25 mouse cellular contexts compared by ENCODE assay signal in genomic region chr11:51407351-51407750, GRCm38 (mm10).
DNase-seq lines count a peak whose midpoint lies in the region; ATAC-seq and TF ChIP-seq lines count a peak whose summit lies in the region.
"Had no signal": no experiment of that assay in that cellular context is flagged by ENCODE, and none has a peak within 500 bp of the region (broad histone marks: within the 10 kb centered on the region; RNA-seq: fewer than 3 reads in every experiment).

No protein-coding gene starts in this region.

- in situ Hi-C loops in CH12.LX (cut with MboI; ENCODE audit: low pct_ligation_motif_present, low pct_unique_long_range_greater_than_20kb, low sequenced_read_pairs), result no loop called here

- ATAC-seq in liver, embryonic 12.5 days, result no peak
- ATAC-seq in liver, embryonic 11.5 days (replicated peaks; ENCODE audit: low FRiP score), result no peak
- ATAC-seq in limb, embryonic 11.5 days (ENCODE audit: insufficient number of reproducible peaks, low FRiP score, low TSS enrichment, low read depth), result no peak
- no peak for ATAC-seq in midbrain, embryonic 11.5 days (ENCODE audit: low FRiP score)
- ATAC-seq: intestine, postnatal 0 days; midbrain, embryonic 13.5 days had no signal

- no peaks in the 10 kb centered on the region for H3K79me2 ChIP-seq in CH12.LX (replicated peaks; ENCODE audit: control insufficient read depth, extremely low read depth, insufficient read depth, poor library complexity, severe bottlenecking)

- no peak for TF ChIP-seq CTCF in CH12.LX (conservative IDR thresholded peaks at IDR 0.05 in 1 of 2, IDR thresholded peaks at IDR 0.05 in 1 of 2; ENCODE audit: low read depth in 2 of 2, low read length in 2 of 2)

- DNase-seq in liver, embryonic 11.5 days (ENCODE audit: low spot score), result no peak
- peak; percentile 27 for DNase-seq in CH12.LX (ENCODE audit: extremely low read depth)
- DNase-seq in limb, embryonic 11.5 days (ENCODE audit: low spot score), result no peak
- no peak for DNase-seq in layer of hippocampus, adult 18-20 months (ENCODE audit: low spot score in 2 of 2)
- DNase-seq in thymus, postnatal 10 days (ENCODE audit: low spot score in 2 of 2), result no peak
- DNase-seq in midbrain, embryonic 11.5 days (ENCODE audit: low spot score, missing footprints), result no peak
- DNase-seq: adrenal gland, adult 8-10 months; B cell, adult 2 months; cerebellum, adult 9-10 months; cerebellum, postnatal 36 days; heart, adult 2 months; kidney, postnatal 14 days; lung, postnatal 4 days; right cerebral cortex, postnatal 14 days; thymus, postnatal 25 days had no signal

- 66% methylated on average over 8 of the region's 8 CpGs for WGBS in liver, embryonic 12.5 days (ENCODE audit: insufficient replicate concordance)
- WGBS in liver, embryonic 11.5 days, result 78% methylated on average over 8 of the region's 8 CpGs
- 85% methylated on average over 8 of the region's 8 CpGs for WGBS in limb, embryonic 11.5 days
- WGBS in midbrain, embryonic 11.5 days, result 91% methylated on average over 8 of the region's 8 CpGs

- dilution Hi-C loops in CH12.LX (cut with MboI; ENCODE audit: extremely low pct_ligation_motif_present, extremely low pct_unique_long_range_greater_than_20kb, low sequenced_read_pairs), result no loop called here

- H3K27ac ChIP-seq in liver, embryonic 12.5 days, result peak overlapping the region; percentile 51; the same call in 1 of the 2 replicates
- H3K27ac ChIP-seq in liver, embryonic 11.5 days (ENCODE audit: low read depth, low read length), result no peak overlapping the region
- no peak overlapping the region for H3K27ac ChIP-seq in CH12.LX (ENCODE audit: insufficient read depth, low read depth)
- H3K27ac ChIP-seq in limb, embryonic 11.5 days (replicated peaks; ENCODE audit: low read depth, low read length), result peak overlapping the region; percentile 67; the same call in 1 of the 2 replicates
- no peak overlapping the region for H3K27ac ChIP-seq in midbrain, embryonic 11.5 days (ENCODE audit: low read depth, low read length)
- H3K27ac ChIP-seq: embryonic facial prominence, embryonic 12.5 days; heart, adult 2 months; hindbrain, embryonic 14.5 days; lung, embryonic 15.5 days; midbrain, embryonic 13.5 days; neural tube, embryonic 13.5 days; stomach, embryonic 15.5 days had no signal

- no peak for TF ChIP-seq POLR2A in CH12.LX (IDR thresholded peaks at IDR 0.05; ENCODE audit: low read depth, low read length)

- H3K4me1 ChIP-seq in liver, embryonic 12.5 days, result peaks cover 64% of the 10 kb centered on the region
- peaks cover 27% of the 10 kb centered on the region for H3K4me1 ChIP-seq in liver, embryonic 11.5 days (replicated peaks; ENCODE audit: control insufficient read depth, insufficient read depth, low read length)
- H3K4me1 ChIP-seq in CH12.LX (ENCODE audit: control insufficient read depth in 1 of 2, insufficient read depth in 2 of 2), result no peaks in the 10 kb centered on the region
- H3K4me1 ChIP-seq in limb, embryonic 11.5 days (ENCODE audit: control insufficient read depth, insufficient read depth, low read length), result peaks cover 35% of the 10 kb centered on the region
- H3K4me1 ChIP-seq in midbrain, embryonic 11.5 days (ENCODE audit: control insufficient read depth, insufficient read depth, low read length), result no peaks in the 10 kb centered on the region
- H3K4me1 ChIP-seq: heart, embryonic 12.5 days; midbrain, embryonic 13.5 days; neural tube, embryonic 13.5 days; stomach, embryonic 15.5 days had no signal

- H3K36me3 ChIP-seq in liver, embryonic 12.5 days, result no peaks in the 10 kb centered on the region
- H3K36me3 ChIP-seq in liver, embryonic 11.5 days (ENCODE audit: control insufficient read depth, insufficient read depth, low read length), result no peaks in the 10 kb centered on the region
- no peaks in the 10 kb centered on the region for H3K36me3 ChIP-seq in CH12.LX (replicated peaks in 1 of 2; ENCODE audit: control insufficient read depth in 1 of 2, insufficient read depth in 1 of 2, low read length in 1 of 2)
- no peaks in the 10 kb centered on the region for H3K36me3 ChIP-seq in limb, embryonic 11.5 days (ENCODE audit: control insufficient read depth, insufficient read depth, low read length)
- H3K36me3 ChIP-seq in midbrain, embryonic 11.5 days (ENCODE audit: control insufficient read depth, insufficient read depth, low read length), result no peaks in the 10 kb centered on the region
- H3K36me3 ChIP-seq: embryonic facial prominence, embryonic 12.5 days; heart, embryonic 12.5 days; lung, embryonic 15.5 days; midbrain, embryonic 13.5 days; neural tube, embryonic 13.5 days; stomach, embryonic 15.5 days had no signal

- H3K9me3 ChIP-seq in liver, embryonic 12.5 days (replicated peaks), result no peaks in the 10 kb centered on the region
- H3K9me3 ChIP-seq in liver, embryonic 11.5 days (ENCODE audit: control insufficient read depth, low read length), result no peaks in the 10 kb centered on the region
- H3K9me3 ChIP-seq in CH12.LX (replicated peaks; ENCODE audit: low read length), result no peaks in the 10 kb centered on the region
- no peaks in the 10 kb centered on the region for H3K9me3 ChIP-seq in limb, embryonic 11.5 days (ENCODE audit: control insufficient read depth, low read length)
- no peaks in the 10 kb centered on the region for H3K9me3 ChIP-seq in midbrain, embryonic 11.5 days (ENCODE audit: control insufficient read depth, low read length)
- H3K9me3 ChIP-seq: embryonic facial prominence, embryonic 12.5 days; heart, embryonic 12.5 days; lung, embryonic 15.5 days; megakaryocyte, embryonic 14.5 days; midbrain, embryonic 13.5 days; neural tube, embryonic 13.5 days; stomach, embryonic 15.5 days had no signal

- H3K9ac ChIP-seq in liver, embryonic 12.5 days, result no peak overlapping the region
- H3K9ac ChIP-seq in liver, embryonic 11.5 days (ENCODE audit: low read depth, low read length), result no peak overlapping the region
- no peak overlapping the region for H3K9ac ChIP-seq in CH12.LX (ENCODE audit: insufficient read depth, low read depth)
- H3K9ac ChIP-seq in limb, embryonic 11.5 days (ENCODE audit: low read length), result no peak overlapping the region
- no peak overlapping the region for H3K9ac ChIP-seq in midbrain, embryonic 11.5 days (ENCODE audit: low read length)
- H3K9ac ChIP-seq: embryonic facial prominence, embryonic 12.5 days; heart, embryonic 12.5 days; hindbrain, embryonic 14.5 days; lung, embryonic 15.5 days; midbrain, embryonic 13.5 days; neural tube, embryonic 13.5 days; stomach, embryonic 15.5 days had no signal

- H3K4me3 ChIP-seq in liver, embryonic 12.5 days, result no peak overlapping the region
- no peak overlapping the region for H3K4me3 ChIP-seq in liver, embryonic 11.5 days (ENCODE audit: low read depth, low read length)
- H3K4me3 ChIP-seq in CH12.LX (replicated peaks in 1 of 3; ENCODE audit: low read depth in 2 of 3, low read length in 2 of 3, poor library complexity in 1 of 3), result no peak overlapping the region
- H3K4me3 ChIP-seq in limb, embryonic 11.5 days (ENCODE audit: low read depth, low read length), result no peak overlapping the region
- no peak overlapping the region for H3K4me3 ChIP-seq in midbrain, embryonic 11.5 days (ENCODE audit: low read depth, low read length)
- H3K4me3 ChIP-seq: embryonic facial prominence, embryonic 12.5 days; heart, adult 2 months; heart, embryonic 12.5 days; lung, embryonic 15.5 days; megakaryocyte, embryonic 14.5 days; midbrain, embryonic 13.5 days; neural tube, embryonic 13.5 days; stomach, embryonic 15.5 days had no signal

- no peak for TF ChIP-seq RAD21 in CH12.LX (IDR thresholded peaks at IDR 0.05; ENCODE audit: low read depth, low read length)

- no peaks in the 10 kb centered on the region for H3K27me3 ChIP-seq in liver, embryonic 12.5 days (replicated peaks)
- H3K27me3 ChIP-seq in liver, embryonic 11.5 days (replicated peaks; ENCODE audit: control insufficient read depth, insufficient read depth, low read length), result no peaks in the 10 kb centered on the region
- peaks cover 67% of the 10 kb centered on the region for H3K27me3 ChIP-seq in CH12.LX (replicated peaks)
- no peaks in the 10 kb centered on the region for H3K27me3 ChIP-seq in limb, embryonic 11.5 days (ENCODE audit: control insufficient read depth, insufficient read depth, low read length)
- no peaks in the 10 kb centered on the region for H3K27me3 ChIP-seq in midbrain, embryonic 11.5 days (ENCODE audit: control insufficient read depth, insufficient read depth, low read length)
- H3K27me3 ChIP-seq: embryonic facial prominence, embryonic 12.5 days; lung, embryonic 15.5 days; midbrain, embryonic 13.5 days; neural tube, embryonic 13.5 days; stomach, embryonic 15.5 days had no signal

- H3K4me2 ChIP-seq in liver, embryonic 12.5 days, result no peak overlapping the region
- no peak overlapping the region for H3K4me2 ChIP-seq in liver, embryonic 11.5 days
- no peak overlapping the region for H3K4me2 ChIP-seq in CH12.LX (ENCODE audit: insufficient read depth, low read depth, poor library complexity, severe bottlenecking)
- no peak overlapping the region for H3K4me2 ChIP-seq in limb, embryonic 11.5 days (ENCODE audit: low read depth, severe bottlenecking)
- H3K4me2 ChIP-seq in midbrain, embryonic 11.5 days, result no peak overlapping the region
- H3K4me2 ChIP-seq: embryonic facial prominence, embryonic 12.5 days; heart, embryonic 12.5 days; hindbrain, embryonic 14.5 days; lung, embryonic 15.5 days; midbrain, embryonic 13.5 days; neural tube, embryonic 13.5 days; stomach, embryonic 15.5 days had no signal

- TF ChIP-seq EP300 in CH12.LX (IDR thresholded peaks at IDR 0.05; ENCODE audit: low read length), result no peak

TF ChIP-seq in CH12.LX, 34 proteins besides CTCF, POLR2A, EP300 and RAD21 (continues in another document):
- TF ChIP-seq JUN (IDR thresholded peaks at IDR 0.05; ENCODE audit: insufficient read depth, low read depth, low read length), result no peak
- no peak for TF ChIP-seq RCOR1 (conservative IDR thresholded peaks at IDR 0.05; ENCODE audit: low read depth, low read length)
- TF ChIP-seq MAFK (IDR thresholded peaks at IDR 0.05; ENCODE audit: insufficient replicate concordance, low read length), result no peak
- no peak for TF ChIP-seq GABPA (IDR thresholded peaks at IDR 0.05; ENCODE audit: insufficient replicate concordance, low read depth, low read length)
- TF ChIP-seq TCF12 (IDR thresholded peaks at IDR 0.05; ENCODE audit: low read depth, low read length), result no peak
- no peak for TF ChIP-seq MXI1 (IDR thresholded peaks at IDR 0.05; ENCODE audit: low read depth, low read length)
- no peak for TF ChIP-seq JUND (conservative IDR thresholded peaks at IDR 0.05; ENCODE audit: low read depth, low read length)
- TF ChIP-seq ZC3H11A (IDR thresholded peaks at IDR 0.05; ENCODE audit: low read depth, low read length), result no peak
- no peak for TF ChIP-seq E2F4 (IDR thresholded peaks at IDR 0.05; ENCODE audit: insufficient replicate concordance, low read depth, low read length)
- no peak for TF ChIP-seq MEF2A (IDR thresholded peaks at IDR 0.05; ENCODE audit: borderline replicate concordance, low read depth, low read length)
- no peak for TF ChIP-seq USF2 (conservative IDR thresholded peaks at IDR 0.05; ENCODE audit: low read depth, low read length)
- no peak for TF ChIP-seq NELFE (IDR thresholded peaks at IDR 0.05; ENCODE audit: low read depth, low read length)
- TF ChIP-seq SMC3 (IDR thresholded peaks at IDR 0.05; ENCODE audit: low read depth, low read length), result no peak
- no peak for TF ChIP-seq MAZ (IDR thresholded peaks at IDR 0.05; ENCODE audit: low read depth, low read length)
- no peak for TF ChIP-seq CHD2 (IDR thresholded peaks at IDR 0.05; ENCODE audit: low read length)

Comparison
In these comparisons a context has a peak if more than half of its experiments do, and no peak if none do; other contexts are left out.
1. H3K27ac ChIP-seq: peak in liver, embryonic 12.5 days (single experiment) and limb, embryonic 11.5 days (single experiment); none in liver, embryonic 11.5 days (single experiment), CH12.LX (single experiment) and midbrain, embryonic 11.5 days (single experiment).